Mouse (Mus musculus): ENCODE data around the gene Slc4a1ap.

DNA sequence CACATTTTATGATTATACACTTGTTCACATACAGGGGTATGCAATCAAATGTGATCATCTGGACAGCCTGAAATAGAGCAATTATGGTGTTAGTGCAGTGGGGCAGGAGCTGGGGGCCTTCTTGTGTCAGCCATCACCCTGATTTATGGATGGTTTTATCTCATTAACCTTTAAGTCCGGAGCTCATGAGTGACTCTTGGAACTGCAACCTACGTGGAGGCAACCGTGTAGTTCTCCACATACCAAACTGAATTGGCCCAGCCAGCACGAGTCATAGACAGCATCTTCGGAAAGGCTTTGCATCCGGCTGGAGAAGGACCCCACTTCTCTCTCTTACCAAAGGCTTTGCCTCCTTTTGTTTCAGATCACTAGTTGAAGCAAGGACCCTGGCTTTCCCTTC is 77.0 kb downstream of the Slc4a1ap start:
- no peak for TF ChIP-seq CTCF (IDR thresholded peaks at IDR 0.05; ENCODE audit: low read depth)
- no peak for TF ChIP-seq EP300 (IDR thresholded peaks at IDR 0.05; ENCODE audit: low read depth)

Measured in liver, embryonic 14.5 days (tissue).